ENCODE assay signal across 15 mouse cellular contexts in the genomic region with DNA sequence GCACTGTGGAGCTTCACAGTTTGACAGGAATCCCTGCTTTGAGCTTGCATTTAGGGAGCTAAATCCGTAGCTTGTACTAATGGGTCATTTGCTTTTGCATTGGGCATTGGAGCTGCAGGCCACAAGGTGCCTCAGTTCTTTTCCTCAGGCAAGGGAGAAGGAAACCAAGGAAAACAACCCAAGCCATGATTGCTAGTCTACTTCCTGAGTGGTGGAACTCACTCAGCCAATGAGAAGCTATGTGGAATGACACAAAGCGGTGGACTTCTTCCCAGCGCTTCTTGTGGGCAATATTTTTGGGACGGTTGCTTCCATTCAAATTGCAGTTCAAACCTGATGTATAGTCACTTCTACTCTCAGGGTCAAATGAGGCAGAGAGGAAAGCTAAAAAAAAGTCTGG. TPM values are rescaled to one million over a fixed set of nuclear protein-coding genes. Genes with fewer than 3 reads are reported as not detected.
"Had no signal": no experiment of that assay in that cellular context is flagged by ENCODE, and none has a peak within 500 bp of the region (broad histone marks: within the 10 kb centered on the region; RNA-seq: fewer than 3 reads in every experiment).

A gene (minus strand): TSS at position 101 of the 400 bp plus-strand sequence.

- H3K4me3 ChIP-seq: kidney, embryonic 15.5 days; limb, embryonic 12.5 days; midbrain, embryonic 10.5 days; myocyte; neural tube, embryonic 15.5 days had no signal

- H3K9ac ChIP-seq: kidney, embryonic 15.5 days; limb, embryonic 12.5 days; neural tube, embryonic 15.5 days had no signal

- H3K27me3 ChIP-seq: kidney, embryonic 15.5 days; limb, embryonic 12.5 days; neural tube, embryonic 15.5 days had no signal

- DNase-seq: kidney, adult 2 months; kidney, postnatal 25 days; lung, adult 18-20 months; midbrain, embryonic 14.5 days; right cerebral cortex, adult 18-20 months; right cerebral cortex, postnatal 25 days; thymus, postnatal 4 days had no signal

- H3K36me3 ChIP-seq: kidney, embryonic 15.5 days; limb, embryonic 12.5 days; midbrain, embryonic 10.5 days; neural tube, embryonic 15.5 days had no signal

- ATAC-seq: intestine, embryonic 16.5 days had no signal

- H3K4me1 ChIP-seq: kidney, embryonic 15.5 days; midbrain, embryonic 10.5 days had no signal

- H3K27ac ChIP-seq: kidney, embryonic 15.5 days; limb, embryonic 12.5 days; midbrain, embryonic 10.5 days; neural tube, embryonic 15.5 days; stomach, postnatal 0 days had no signal

- H3K4me2 ChIP-seq: kidney, embryonic 15.5 days; limb, embryonic 12.5 days; neural tube, embryonic 15.5 days had no signal

- H3K9me3 ChIP-seq: kidney, embryonic 15.5 days; limb, embryonic 12.5 days; midbrain, embryonic 10.5 days; neural tube, embryonic 15.5 days had no signal

RNA-seq across cellular contexts. Expression of the gene that starts here (rescaled TPM):
- polyA plus RNA-seq: limb, embryonic 12.5 days; midbrain, embryonic 10.5 days; midbrain, embryonic 14.5 days; neural tube, embryonic 11.5 days had no signal
